Mouse (Mus musculus): Measurements from ENCODE around the gene Mast1.

GRCm38 (mm10) chr8:84908421-84909161 is 28.6 kb downstream of the Mast1 start, which contains the start of gene Dnase2a:
- TF ChIP-seq POLR2A (IDR thresholded peaks at IDR 0.05; ENCODE audit: low read depth, low read length) (no peak), CTCF (conservative IDR thresholded peaks at IDR 0.05; ENCODE audit: insufficient read depth, insufficient read length, low read depth, low read length) (no peak)

Measured in kidney, adult 2 months (tissue).